Mouse (Mus musculus) right cerebral cortex, postnatal 10 days (tissue): ENCODE data around the gene Zbtb44.

Source experiments
- DNase-seq, 2 experiments: peaks; one replicate each; pipeline ENCODE4 v3.0.0; 2021; ENCODE audit warnings: low spot score in 2 of 2

Zbtb44 gene

GRCm38 (mm10) chr9:31058723-31059122 is 28.3 kb downstream of the Zbtb44 start:
- DNase-seq: no peak

DNA sequence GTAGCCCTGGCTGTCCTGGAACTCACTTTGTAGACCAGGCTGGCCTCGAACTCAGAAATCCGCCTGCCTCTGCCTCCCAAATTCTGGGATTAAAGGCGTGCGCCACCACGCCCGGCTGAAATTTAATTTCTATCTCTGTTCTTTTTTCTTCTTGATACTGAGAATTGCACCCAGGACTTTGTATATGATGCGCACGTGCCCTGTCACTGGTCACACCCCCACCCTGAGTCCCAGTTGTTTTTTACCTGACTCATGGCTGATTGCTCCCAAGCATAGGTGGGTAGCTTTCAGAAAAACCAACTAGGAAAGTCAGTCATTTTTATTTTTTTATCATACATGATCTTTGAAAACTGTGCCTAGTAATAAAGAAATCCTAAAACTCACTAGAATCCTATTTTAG is 40.3 kb downstream of the Zbtb44 start:
- no peak for DNase-seq

- DNase-seq: no peak
Measured at GRCm38 (mm10) chr9:31072256-31072655, 41.8 kb downstream of the Zbtb44 start.

DNA sequence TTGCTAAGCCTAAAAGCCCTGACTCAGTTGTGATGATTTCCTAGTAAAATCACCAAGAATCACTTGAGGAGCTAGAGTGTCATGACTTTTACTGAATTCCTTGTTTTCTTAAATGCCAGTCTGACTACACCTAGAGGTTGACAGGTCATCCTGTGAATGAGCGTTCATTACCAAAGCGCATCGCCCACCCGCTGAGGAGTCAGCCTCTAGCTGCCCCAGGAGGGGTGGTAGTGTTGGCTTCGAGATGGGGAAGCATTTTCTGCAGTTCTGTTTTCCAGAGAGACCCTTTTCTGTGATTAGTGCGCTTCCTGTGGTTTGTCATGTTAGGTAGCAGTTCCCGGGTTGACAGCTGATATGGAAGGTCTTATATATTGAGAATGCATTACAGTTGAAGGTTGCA is 43.4 kb downstream of the Zbtb44 start:
- DNase-seq: no peak

DNA sequence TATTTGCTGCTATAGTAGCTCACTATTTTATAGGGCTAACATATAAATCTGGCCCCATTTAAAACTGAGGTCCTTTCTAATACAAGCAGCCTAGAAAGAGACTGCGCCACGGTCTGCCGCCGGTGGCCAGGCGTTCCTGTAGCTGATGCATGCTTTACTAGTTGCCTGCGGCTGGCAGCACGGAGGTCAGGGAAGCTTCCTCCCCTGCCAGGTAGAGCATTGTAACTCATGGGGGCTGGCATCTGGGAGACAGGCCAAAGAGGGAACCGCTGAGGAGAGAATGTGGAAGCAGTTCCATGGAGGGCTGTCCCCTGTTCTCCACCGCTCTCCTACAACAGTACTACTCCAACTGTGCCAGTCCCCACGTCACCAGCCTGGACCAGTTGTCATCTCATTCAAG is 44.4 kb downstream of the Zbtb44 start:
- no peak for DNase-seq

GRCm38 (mm10) chr9:31080726-31081125 is 50.3 kb downstream of the Zbtb44 start:
- no peak for DNase-seq

GRCm38 (mm10) chr9:31082054-31082666 is 51.7 kb downstream of the Zbtb44 start:
- DNase-seq: peak; percentile 80 to 88

DNA sequence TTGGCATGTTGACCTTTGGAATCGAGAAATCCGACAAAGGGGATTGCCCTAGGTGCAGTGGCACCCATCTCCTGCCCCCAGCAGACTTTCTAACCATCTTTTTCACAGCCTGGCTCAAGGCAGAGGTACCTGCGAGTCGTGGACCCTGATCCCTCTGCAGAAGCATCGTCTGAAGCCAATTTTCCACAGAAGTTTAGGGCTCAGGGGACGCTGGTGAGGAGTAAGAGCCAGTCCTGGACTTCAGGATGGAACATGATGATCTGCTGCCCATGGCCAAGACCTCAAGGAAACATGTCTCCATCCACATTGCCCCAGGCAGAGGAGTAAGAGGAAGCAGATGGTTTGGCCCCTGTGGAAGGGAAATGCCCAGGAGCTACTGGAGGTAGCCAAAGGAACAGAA is 52.3 kb downstream of the Zbtb44 start:
- no peak for DNase-seq

- no peak for DNase-seq
Measured at GRCm38 (mm10) chr9:31085556-31085955, 55.1 kb downstream of the Zbtb44 start.

GRCm38 (mm10) chr9:31086085-31086753 is 55.8 kb downstream of the Zbtb44 start:
- peak; percentile 81 to 84 for DNase-seq

DNA sequence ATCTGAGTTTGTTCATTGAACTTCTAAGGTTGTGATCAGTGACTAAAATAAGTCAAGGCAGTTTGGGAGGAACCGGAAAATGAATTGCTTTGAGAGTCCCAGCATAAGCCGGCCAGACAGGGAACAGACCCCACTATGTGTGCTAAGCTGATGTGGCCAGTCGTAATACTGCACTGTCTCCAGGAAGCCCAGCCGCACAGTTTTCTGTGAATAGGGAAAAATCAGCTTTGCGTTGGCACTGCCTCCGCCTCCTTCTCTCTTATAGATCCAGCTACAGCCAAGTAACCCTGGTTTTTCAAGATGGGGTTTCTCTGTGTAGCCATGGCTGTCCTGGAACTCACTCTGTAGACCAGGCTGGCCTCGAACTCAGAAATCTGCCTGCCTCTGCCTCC is 56.3 kb downstream of the Zbtb44 start:
- no peak for DNase-seq

DNA sequence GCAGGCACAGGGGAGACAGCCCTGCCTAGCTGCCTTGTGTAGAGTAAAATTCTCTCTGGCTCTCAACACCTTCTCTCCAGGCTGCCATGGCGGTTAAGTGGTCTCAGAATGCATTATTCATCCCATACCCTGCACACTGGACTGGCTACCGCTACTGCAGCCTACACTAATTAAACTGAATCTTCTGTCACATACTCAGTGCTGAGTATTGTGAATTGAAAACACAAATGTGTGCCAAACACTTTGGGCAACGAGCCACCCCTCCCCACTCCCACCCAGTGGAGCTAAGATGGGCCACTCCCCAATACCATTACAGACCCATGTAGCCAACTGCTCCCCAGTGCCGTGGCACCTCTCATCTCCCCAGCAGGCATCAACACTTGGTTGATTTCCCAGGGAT is 57.0 kb downstream of the Zbtb44 start:
- no peak for DNase-seq

GRCm38 (mm10) chr9:31088116-31088515 is 57.7 kb downstream of the Zbtb44 start:
- DNase-seq: peak in 1 of 2 experiments; percentile 16

GRCm38 (mm10) chr9:31088883-31089282 is 58.4 kb downstream of the Zbtb44 start:
- DNase-seq: no peak

- DNase-seq: no peak
Measured at GRCm38 (mm10) chr9:31089541-31089940, 59.1 kb downstream of the Zbtb44 start.

DNA sequence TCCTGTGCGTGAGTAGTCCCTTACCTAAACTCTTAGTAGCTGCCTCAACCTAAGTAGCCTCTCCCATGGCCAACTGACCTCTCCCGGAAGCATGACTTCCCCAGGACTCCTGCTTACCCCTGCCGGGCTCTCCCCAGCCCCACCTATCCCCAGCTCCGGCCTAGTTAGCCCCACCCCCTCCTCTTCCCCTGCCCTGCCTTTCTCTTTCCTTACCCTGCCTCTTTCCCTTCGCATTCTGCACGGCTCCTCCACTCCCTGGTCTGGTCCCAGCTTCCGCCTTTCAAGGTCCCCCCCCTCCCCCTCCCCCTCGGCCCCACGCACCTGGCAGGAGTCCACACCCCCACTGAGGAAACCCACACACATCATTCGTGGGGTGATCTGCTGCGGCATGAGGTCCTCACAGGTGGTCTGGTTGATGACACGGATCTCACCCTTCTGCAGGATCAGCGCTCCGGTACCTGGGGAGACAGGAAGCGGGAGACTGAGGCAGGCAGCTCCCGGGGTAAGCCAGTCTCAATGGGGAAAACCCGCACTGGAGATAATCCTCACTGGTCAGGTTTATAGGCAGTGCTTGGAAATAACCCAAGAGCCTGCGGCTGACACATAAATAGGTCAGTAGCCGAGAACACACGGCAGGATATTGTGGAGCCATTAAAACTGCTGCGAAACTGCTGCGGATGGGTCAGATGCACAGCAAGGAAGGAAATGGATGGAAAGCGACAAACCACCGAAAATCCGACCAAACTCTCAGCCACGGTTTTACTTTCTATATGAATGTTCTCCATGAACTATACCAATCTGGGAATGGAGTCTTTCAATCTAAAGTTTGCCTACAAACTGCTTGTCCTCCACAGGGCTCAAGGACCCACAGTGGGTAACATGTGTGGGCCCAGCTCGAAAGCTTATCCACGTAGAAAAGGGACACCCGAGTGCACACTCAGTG is 59.9 kb downstream of the Zbtb44 start:
- DNase-seq: no peak

DNA sequence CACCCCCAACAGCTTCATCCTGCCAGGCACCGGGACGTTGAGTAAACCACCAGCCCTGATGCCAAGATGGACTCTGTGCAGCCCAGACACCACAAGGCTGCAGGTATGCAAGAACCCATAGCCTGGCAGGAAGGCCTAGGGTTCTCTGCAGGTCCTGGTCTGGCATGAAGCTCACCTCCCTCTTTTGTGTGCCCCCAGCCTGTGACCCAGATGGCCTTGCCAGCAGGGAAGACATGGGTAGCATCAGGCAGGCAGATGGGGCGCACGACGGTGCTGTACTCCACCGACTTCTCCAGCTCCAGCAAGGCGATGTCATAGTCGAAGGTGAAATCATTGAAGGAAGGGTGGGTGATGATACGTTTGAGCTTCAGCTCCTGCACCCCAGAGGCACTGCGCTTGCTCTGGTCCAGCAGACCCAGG is 60.7 kb downstream of the Zbtb44 start:
- no peak for DNase-seq

DNA sequence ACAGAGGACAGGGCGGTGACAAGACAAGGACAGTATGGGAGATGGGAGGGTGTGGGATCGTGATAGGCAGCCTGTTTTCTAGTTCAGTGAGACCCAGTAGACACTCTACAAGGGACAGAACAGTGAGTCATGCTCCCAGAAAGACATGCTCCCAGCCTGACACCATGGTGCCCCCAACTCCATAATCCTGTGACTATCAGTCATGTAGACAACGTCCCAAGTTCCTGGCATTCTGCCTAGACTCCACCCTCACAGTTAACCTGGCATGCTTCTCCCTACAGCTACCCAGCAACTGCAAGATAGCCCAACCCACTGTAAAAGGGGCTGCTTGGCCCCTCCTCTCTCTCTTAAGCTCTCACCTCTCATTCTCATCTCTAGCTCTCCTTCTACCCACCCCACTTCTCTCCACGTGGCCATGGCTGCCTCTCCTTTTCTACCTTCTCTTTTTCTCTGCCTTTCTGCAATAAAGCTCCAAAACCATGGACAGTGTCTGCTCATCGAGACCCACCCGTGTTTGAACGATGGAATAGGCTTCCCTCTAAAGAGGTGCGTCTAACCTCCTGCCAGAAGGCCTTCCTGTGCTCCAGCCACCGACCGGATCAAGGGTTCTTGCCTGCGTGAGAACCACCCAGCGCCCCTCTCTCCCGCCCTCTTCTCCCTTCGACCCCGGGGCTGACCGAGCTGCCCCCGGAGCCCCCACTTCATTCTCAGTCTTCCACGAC is 61.8 kb downstream of the Zbtb44 start:
- DNase-seq: peak in 1 of 2 experiments; percentile 15

GRCm38 (mm10) chr9:31092833-31093195 is 62.4 kb downstream of the Zbtb44 start:
- DNase-seq: peak in 1 of 2 experiments; percentile 15

GRCm38 (mm10) chr9:31097088-31098082 is 66.9 kb downstream of the Zbtb44 start:
- peak in 1 of 2 experiments; percentile 57 for DNase-seq

GRCm38 (mm10) chr9:31098118-31098517 is 67.7 kb downstream of the Zbtb44 start:
- no peak for DNase-seq
